Mouse (Mus musculus) erythroblast, embryonic 14.5 days (primary cell): ENCODE data around the gene Gnb2. TPM values are rescaled to one million over a fixed set of nuclear protein-coding genes. Genes with fewer than 3 reads are reported as not detected.

Experiments used
- H3K27me3 ChIP-seq: 2 replicates; pipeline ENCODE4 v1.6.1; 2012; ENCODE audit warnings: inconsistent platforms; ENCODE audit not compliant: control insufficient read depth
- H3K36me3 ChIP-seq: 2 replicates; pipeline ENCODE4 v1.6.1; 2012; ENCODE audit warnings: mild to moderate bottlenecking, inconsistent platforms; ENCODE audit not compliant: control insufficient read depth
- H3K4me1 ChIP-seq: 2 replicates; pipeline ENCODE4 v1.6.1; 2012; ENCODE audit warnings: inconsistent platforms; ENCODE audit not compliant: control insufficient read depth
- H3K4me3 ChIP-seq: replicated peaks from 2 replicates; pipeline ENCODE3; 2012; ENCODE audit warnings: moderate library complexity, mild to moderate bottlenecking, inconsistent platforms
- H3K9me3 ChIP-seq: 2 replicates; pipeline ENCODE4 v1.6.1; 2012; ENCODE audit warnings: low read length, inconsistent platforms, mixed read lengths; ENCODE audit not compliant: control insufficient read depth
- GATA1 ChIP-seq: IDR thresholded peaks from 2 replicates; pipeline ENCODE4 v1.6.1; 2012; ENCODE audit warnings: low read length, inconsistent platforms, mixed read lengths
- TAL1 ChIP-seq: IDR thresholded peaks from 3 replicates; pipeline ENCODE4 v1.6.1; 2012; ENCODE audit warnings: low read length, inconsistent platforms, mixed read lengths
- polyA plus RNA-seq: library from polyadenylated mRNA; stranded (reverse); fragments of >175 nt; gene quantifications from 2 replicates; pipeline ENCODE4 v1.2.3, GENCODE M21; 2012

The Gnb2 gene
- polyA plus RNA-seq, 1 experiment: 59.2 TPM

DNA sequence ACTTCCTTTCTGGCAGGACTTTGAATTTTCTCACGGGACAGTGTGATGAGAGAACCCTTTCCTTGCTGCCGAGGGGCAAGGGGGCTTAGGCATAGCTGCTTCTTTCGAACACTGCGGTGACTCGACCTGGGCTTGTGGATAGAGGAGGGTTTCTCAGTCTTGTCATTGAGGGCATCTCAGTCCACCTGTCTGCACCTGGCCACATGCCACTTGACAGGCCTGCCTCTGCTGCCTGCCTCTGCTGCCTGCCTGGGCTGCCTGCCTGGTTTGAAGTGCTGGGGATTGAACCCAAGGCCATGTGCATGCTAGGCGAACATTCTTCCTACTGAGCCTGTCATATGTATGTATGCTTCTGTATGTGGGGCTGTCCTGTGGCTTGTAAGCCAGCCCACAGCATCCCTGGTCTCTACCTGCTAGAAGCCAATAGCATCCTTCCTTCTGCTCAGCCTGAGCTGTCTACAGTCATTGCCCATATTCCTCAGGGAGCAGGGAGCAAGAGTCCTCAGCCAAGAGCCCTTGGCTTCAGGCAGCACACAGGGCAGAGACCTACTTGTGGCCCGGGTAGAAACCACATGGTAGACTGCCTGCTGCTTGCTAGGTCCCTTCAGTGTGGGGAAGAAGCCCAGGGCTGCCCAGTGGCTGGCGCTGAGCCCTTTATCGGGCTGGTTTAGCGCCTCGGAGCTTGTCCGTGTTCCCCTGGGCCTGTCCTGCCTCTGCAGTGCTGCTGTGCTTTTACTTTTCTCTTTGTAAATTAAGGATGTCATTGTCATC is 19.2 kb downstream of the Gnb2 start:
- no peak overlapping the region for H3K4me3 ChIP-seq
- no peaks in the 10 kb centered on the region for H3K9me3 ChIP-seq
- H3K36me3 ChIP-seq: peaks cover 50% of the 10 kb centered on the region
- TF ChIP-seq TAL1: no peak
- peaks cover 62% of the 10 kb centered on the region for H3K4me1 ChIP-seq
- H3K27me3 ChIP-seq: no peaks in the 10 kb centered on the region

DNA sequence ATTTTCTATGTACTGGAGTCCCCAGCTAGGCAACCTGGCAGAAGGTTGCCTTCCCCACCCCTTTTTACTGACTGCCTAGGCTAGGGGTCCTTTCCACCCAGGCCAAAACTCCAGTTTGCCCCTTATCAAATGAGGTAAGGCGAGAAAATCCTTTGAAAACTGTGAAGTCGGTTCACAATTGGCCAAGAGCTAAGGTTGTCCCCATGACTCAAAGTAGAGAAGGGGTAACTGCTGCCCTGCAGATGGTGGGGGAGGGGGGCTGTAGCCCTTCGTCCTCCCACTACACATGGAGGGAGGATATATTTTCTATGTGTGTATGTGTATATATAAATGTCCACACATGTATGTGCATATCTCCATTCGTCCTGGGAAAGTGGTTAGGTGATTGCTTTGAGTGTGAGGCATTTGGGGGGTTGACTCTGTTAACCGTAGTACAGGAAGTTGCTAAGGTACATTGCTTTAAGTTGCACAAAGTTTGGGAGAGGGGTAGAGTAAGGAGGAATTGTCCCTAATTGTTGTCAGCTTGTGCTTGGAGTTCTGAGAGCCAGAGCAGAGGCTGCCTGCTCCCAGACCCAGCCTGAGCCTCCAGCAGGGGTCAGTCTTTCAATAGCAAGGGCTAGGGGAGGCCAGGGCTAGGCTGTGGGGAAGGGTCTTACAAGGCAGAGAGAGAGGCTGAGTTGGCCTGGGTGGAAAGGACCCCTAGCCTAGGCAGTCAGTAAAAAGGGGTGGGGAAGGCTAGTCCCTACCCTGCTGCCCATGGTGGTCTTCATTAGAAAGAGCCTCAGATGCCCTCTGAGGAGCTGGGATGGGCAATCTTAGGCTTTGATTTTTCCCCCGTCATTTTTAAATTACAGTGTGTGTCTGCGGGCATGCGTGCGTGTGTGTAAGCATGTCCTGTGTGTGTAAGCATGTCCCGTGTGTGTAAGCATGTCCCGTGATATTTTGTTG is 20.2 kb downstream of the Gnb2 start:
- Histone ChIP-seq H3K4me3 (no peak overlapping the region), H3K27me3 (no peaks in the 10 kb centered on the region), H3K9me3 (no peaks in the 10 kb centered on the region), H3K36me3 (peaks cover 40% of the 10 kb centered on the region), H3K4me1 (peaks cover 63% of the 10 kb centered on the region)
- TF ChIP-seq GATA1: no peak
- no peak for TF ChIP-seq TAL1

DNA sequence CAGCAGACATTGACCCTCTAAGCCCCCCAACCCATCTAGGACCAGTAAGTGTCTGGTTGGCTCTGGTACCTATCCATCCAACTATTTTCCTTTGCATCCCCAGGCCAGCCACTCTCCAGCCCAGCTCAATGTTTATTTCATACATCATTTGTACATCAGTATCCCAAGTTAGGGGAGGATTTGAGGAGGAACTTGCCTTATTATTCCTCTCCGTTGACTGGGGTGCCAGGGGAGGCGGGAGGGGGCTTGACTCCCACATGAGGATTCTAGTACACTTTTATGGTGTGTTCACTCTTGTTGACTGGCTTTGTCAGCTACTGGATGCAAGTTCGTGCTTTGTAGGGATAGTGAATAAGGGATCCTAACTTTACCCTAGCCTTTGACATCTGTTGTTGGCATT is 21.6 kb downstream of the Gnb2 start:
- TF ChIP-seq TAL1 (no peak), GATA1 (no peak)
- no peaks in the 10 kb centered on the region for H3K9me3 ChIP-seq
- H3K36me3 ChIP-seq: peaks cover 29% of the 10 kb centered on the region
- H3K4me1 ChIP-seq: peaks cover 56% of the 10 kb centered on the region
- H3K27me3 ChIP-seq: no peaks in the 10 kb centered on the region
- H3K4me3 ChIP-seq: peak overlapping the region; percentile 82

DNA sequence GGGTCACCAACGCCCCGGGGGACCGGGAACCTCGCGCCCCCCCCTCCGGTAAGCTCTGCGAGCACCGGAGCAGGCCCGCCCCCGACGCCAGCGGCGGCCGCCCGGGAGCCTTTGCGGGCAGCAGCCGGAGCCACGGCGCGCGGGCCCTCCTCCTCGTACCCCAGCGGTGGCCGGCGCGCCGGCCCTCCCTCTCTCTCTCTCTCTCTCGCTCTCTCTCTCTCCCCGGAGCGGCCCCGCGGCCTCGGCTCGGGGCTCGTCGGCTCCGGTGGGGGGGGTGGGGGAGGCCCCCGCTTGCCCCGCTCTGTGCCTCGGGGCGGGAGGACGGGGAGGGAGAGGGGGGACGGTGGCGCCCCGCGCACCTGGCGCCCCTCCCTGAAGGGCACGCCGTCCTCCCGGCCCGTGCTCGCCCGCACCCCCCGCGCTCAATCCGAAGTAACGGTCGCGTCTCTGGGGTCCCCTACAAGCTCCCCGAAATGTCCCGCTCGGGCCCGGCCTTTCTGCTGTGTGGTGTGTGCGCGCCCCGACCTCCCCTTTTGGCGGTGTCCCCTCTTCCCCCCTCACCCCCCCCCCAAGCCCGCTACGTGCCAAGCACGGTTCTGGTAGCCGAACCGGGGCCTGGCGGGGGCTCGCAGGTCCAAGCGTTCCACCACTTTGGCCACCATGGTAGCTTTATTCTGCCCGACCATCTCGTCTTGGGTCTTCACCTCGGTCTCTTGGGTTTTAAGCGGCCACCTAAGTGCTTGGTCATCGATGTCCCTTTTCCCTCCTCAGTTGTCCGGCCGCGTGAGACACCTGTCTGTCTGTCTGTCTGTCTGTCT is 22.5 kb downstream of the Gnb2 start:
- TF ChIP-seq GATA1: no peak
- TF ChIP-seq TAL1: no peak
- Histone ChIP-seq H3K36me3 (peaks cover 29% of the 10 kb centered on the region), H3K4me1 (peaks cover 49% of the 10 kb centered on the region), H3K27me3 (no peaks in the 10 kb centered on the region), H3K4me3 (peak overlapping the region; percentile 82), H3K9me3 (no peaks in the 10 kb centered on the region)

DNA sequence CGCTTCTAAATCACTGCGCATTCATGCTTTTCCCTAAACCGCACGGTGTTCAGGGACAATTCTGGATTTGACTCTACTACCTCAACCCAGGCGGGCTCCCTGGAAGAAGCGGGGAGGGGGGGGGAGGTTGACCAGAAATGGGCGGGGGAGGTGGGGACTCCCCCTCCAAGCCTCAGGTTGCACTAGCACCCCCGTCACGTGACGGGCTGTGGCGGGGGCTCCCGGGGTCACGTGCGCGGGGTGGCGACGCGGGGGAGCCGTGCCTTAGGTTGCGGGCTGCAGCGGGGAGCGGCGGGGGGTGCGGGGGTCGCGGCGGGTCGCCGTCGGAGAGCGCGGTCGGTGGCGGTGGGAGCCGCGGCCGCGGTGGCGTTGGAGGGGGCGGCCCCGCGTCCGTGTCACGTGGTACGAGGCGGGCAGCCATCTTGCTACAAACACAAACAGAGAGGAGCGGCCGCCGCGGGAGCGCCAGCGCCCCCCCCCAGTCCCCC is 23.3 kb downstream of the Gnb2 start:
- peak overlapping the region; percentile 82 for H3K4me3 ChIP-seq
- H3K36me3 ChIP-seq: peaks cover 26% of the 10 kb centered on the region
- TF ChIP-seq TAL1: no peak
- no peak for TF ChIP-seq GATA1
- peaks cover 48% of the 10 kb centered on the region for H3K4me1 ChIP-seq
- H3K9me3 ChIP-seq: no peaks in the 10 kb centered on the region
- H3K27me3 ChIP-seq: no peaks in the 10 kb centered on the region

DNA sequence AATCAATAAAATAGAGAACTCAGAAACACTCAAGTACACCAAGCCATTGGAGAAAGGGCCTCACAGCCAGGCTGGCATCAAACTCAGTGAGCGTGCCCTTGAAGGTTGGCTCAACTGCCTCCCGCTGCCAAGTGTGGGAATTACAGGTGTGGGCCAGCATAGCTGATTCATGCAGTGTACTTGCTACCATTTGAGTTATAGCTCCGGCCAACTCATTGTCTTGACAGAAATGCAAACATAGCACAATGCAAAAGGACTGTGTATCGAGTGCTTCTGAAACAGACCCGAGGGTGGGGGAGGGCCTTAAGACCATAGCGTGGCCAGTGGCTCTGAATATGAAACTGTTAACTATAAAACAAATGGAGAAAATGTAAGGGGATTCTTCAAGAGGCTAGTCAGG is 29.3 kb downstream of the Gnb2 start:
- H3K4me3 ChIP-seq: no peak overlapping the region

DNA sequence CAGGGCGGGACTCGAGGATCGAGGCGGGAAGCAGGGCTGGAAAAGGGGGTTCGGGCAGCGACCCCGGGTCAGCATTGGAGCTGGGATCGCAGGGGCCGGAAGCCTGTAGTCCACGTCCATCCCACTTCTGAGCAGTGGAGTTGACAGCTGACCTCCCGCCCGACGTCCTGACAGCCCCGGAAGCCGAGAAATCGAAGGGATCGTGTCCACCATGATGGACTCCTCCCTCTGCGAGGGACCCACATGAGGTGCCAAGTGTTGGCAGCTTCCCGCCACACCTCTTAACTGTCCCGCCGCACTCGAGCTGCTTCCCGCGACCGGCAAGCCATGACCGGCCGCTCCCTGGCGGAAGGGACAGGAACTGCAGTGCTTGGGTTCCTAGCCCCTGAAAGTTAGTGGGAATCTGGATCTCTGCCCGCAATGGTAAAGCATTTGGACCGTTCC is 30.6 kb downstream of the Gnb2 start:
- TF ChIP-seq TAL1 (no peak), GATA1 (no peak)
- Histone ChIP-seq H3K27me3 (no peaks in the 10 kb centered on the region), H3K4me1 (peaks cover 40% of the 10 kb centered on the region), H3K9me3 (no peaks in the 10 kb centered on the region), H3K4me3 (peak overlapping the region; percentile 83), H3K36me3 (peaks cover 18% of the 10 kb centered on the region)

More for the DNA sequence above, 29.3 kb downstream of the Gnb2 start:
- no peaks in the 10 kb centered on the region for H3K9me3 ChIP-seq
- H3K4me1 ChIP-seq: peaks cover 40% of the 10 kb centered on the region
- no peaks in the 10 kb centered on the region for H3K27me3 ChIP-seq
- peaks cover 18% of the 10 kb centered on the region for H3K36me3 ChIP-seq
- TF ChIP-seq GATA1 (no peak), TAL1 (no peak)

DNA sequence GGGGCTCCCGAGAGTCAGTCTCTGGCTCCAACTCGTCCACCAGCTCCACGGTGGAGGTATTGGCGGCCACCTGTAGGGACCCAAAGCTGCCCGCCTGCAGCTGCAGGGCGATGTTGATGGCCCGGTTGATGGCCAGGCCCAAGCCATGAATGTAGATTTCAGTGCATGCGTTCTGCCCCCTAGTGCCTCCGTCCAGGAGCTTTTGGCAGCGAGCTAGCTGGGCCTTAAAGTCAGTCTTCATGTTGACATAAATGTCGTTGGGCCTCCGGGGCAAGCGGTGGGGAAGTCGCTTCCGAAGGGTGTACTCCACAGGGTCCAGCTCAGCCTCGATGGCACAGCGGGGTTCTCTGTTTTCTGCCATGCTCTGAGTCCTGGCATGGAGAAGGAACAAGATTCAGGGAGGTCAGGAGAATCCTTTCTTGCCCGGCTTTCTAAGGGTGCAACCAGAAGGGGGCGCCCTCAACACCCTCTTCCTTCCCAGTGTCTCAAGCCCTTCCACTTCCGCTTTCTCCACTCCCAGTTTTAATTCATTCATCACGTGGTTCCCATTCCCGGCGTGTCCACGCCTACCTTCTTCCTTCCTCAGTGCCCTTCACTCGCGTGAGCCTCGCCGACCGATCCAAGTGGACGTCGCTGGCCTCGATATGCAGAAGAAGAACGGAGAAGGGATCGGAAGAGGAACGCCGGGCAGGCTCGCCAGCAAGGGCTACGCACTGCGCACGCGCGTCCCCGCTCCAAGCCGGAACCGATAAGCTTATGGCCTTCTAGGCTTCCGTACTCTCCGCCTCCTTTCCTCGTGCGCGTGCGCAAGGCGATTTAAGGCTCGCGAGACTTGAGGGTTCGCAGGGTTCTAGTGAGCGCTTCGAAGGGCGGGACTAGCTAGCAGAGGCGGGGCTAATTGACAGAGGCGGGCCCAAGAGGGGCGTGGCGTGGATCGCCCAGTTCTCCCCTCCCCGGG is 31.3 kb downstream of the Gnb2 start, which contains the start of gene Pop7:
Gene Pop7 (minus strand): TSS at position 810 of the 958 bp plus-strand sequence.
- Histone ChIP-seq H3K36me3 (peaks cover 18% of the 10 kb centered on the region), H3K4me3 (peak within 1 kb of the TSS; percentile 83), H3K27me3 (no peaks in the 10 kb centered on the region; the same call in 1 of the 2 replicates), H3K4me1 (peaks cover 40% of the 10 kb centered on the region), H3K9me3 (no peaks in the 10 kb centered on the region)
- TF ChIP-seq GATA1 (peak; percentile 86), TAL1 (no peak)
